Mouse (Mus musculus) layer of hippocampus, postnatal 10 days (tissue): ENCODE data around the gene Slc48a1. TPM values are rescaled to one million over a fixed set of nuclear protein-coding genes. Genes with fewer than 3 reads are reported as not detected.
A peak's percentile ranks its signal among the peaks of the same experiment; 100 is the strongest.

ENCODE experiments used
- DNase-seq, 2 experiments: peaks; one replicate each; pipeline ENCODE4 v3.0.0; 2021; ENCODE audit warnings: low spot score in 2 of 2
- long read RNA-seq: library from polyadenylated mRNA; stranded (forward); transcript quantifications from one replicate; pipeline ENCODE4 v2.0.0, GENCODE M21; 2023
- total RNA-seq, 2 experiments: library from RNA; stranded (reverse); gene quantifications; 2 replicates each; pipeline ENCODE4 v1.2.3; 2021

Gene Slc48a1
- 100 to 1,000 TPM; 104 to 118 TPM for total RNA-seq
- long read RNA-seq, transcript Slc48a1-201 (3 exons, 2,536 nt), result major isoform, 260 of 315 reads
- long read RNA-seq, partial matches to known transcripts, result 4 of 315 reads
- long read RNA-seq, other reads (novel, unspliced or antisense), result 51 of 315 reads

DNA sequence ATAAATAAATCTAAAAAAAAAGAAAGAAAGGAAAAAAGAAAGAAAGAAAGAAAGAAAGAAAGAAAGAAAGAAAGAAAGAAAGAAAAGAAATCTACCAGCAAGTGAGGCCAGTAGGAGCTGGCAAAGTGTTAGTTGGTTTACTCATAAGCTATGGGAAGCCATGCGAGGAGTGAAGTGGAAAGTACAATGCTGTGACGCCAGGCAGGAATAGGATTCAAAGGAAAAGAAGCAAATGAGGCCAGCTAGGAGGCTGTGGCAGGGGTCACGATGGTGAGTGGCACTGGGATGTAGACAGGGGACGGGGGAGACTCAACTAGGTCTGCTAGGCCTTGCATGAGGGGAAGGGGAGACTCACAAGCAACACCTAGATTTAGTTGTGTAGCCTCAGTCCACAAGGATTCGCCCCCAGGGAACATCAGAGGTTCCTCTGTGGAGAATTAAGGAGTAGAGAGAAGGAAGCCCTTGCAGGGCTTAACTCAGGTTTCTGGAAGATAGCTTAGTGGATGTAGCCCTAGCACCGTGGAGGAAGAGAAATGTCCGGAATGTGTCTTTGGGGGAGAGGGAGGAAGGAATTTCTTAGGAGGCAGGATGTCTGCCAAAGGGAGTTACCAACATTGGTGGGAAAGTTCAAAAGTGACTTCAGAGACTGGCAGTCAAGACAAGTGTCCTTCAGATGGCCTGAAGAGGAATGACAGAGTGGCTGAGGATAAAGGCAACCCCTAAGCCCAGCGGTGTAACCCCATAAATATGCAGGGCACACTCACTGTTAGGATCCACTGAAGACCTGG lies at the start of gene Slc48a1:
Gene Slc48a1, plus strand, starts transcription at position 210 of the 788 bp plus-strand sequence.
- no peak for DNase-seq

DNA sequence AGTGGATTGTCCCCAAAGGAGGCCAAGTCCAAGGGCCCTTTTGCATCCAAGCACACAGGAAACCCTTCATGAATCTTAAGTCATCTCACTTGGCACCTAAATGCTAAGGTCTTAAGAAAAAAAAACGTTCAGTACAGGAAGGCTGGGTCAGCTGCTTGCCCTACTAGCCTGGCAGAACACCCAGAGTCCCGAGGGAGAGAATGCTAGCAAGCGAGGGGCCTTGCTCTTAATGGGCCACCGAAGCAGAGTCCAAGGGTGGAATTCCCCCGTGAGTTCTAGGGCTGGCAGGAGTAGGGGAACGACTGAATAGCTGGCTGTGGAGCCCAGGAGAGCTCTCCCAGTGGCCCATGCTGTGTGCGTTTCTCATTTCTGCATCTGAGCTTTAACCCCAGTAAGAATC lies 49.5 kb upstream of the Slc48a1 start:
- peak in 1 of 2 experiments; percentile 52 for DNase-seq

DNA sequence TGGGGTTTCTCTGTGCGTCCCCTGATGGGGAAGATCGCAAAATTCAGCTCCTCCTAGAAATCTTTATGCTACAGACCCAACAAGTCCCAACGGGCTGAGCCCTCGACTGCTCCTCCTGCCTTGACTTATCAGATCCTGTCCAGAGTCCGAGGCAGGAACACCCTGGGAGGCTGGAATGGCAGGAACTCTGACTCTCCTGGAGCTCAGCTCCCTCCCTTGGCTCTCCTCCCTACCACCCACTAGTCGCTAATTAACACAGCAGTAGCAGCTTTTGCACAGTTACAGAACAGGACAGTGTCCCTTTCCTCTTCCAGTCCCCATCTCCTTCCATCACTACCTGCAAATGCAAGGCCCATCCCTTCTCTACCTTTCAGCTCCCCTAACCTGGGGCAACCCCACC lies 48.0 kb upstream of the Slc48a1 start:
- DNase-seq, result no peak

DNA sequence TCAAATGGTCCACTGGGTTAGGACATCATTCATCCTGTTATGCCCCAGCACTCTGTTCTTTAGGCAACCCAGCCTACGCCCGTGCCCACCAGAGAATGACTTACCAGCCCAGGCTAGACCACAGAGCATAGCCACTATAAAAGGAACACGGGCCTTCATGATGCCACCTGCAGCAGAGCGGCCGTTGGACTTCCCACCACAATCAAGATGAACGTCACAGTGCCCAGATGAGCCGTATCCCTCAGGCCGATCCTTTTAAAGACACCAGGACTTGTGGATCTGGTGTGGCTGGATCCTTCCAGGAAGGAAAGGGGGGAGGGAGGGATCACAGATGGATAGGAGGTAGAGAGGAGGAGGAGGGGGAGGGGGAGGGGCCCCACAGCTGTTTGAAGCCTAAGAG lies 47.2 kb upstream of the Slc48a1 start, which contains the start of gene Endou:
Gene Endou, minus strand, starts transcription at position 229 of the 400 bp plus-strand sequence.
- no peak for DNase-seq

DNA sequence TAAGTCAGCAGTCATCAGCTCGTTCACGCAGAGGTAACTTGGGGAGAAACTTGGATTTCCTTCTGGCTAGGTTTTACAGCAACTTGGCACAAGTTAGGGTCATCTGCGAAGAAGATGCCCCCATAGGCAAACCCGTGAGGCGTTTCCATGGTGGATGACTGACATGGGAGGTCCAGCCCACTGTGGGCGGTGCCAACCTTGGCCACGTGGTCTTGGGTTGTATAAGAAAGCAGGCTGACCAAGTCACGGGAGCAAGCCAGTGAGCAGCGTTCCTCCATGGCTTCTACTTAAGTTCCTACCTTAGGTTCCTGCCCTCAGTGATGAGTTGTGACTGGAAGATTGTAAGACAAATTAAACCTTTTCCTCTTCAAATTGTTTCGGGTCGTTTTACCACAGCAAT lies 46.3 kb upstream of the Slc48a1 start:
- DNase-seq, result no peak

DNA sequence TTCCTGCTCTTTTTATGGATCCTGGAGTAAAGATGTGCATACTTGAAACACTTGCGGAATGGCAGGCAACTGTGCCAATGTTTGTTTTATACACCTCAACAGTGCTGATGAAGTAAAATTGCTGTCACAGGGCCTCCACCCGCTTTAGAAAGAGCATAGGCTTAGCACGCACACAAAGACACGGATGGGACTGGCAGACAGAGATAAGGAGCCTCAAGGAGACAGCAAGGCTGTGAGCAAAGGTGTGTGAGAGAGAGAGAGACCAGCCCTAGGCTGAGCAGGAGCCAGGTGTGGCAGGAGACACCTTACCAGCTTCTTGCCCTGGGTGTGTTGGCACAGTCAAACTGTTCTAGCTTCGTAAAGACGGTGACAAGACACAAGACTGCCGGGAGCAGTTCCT lies 39.4 kb upstream of the Slc48a1 start:
- no peak for DNase-seq

DNA sequence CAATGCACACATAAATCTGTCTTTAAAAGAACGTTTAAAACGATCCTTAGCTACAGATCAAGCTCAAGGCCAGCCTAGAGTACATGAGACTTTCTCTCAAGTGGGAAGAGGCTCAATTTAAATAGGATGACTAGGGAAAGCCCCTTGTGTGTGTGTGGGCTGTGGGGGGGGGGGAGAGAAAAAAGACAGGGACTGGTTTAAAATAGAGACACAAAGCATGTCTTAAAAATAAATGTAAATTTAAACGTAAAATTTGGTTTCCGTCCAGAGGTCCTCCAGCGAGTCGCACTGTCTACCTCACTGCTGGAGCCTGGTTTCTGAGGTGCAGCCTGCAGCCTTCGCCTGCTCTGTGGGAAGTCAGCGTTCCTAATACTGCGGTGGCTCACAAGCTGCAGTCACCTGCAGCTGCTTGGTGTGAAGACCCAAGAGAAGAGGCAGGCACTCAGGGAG lies 38.0 kb upstream of the Slc48a1 start:
- DNase-seq, result no peak

DNA sequence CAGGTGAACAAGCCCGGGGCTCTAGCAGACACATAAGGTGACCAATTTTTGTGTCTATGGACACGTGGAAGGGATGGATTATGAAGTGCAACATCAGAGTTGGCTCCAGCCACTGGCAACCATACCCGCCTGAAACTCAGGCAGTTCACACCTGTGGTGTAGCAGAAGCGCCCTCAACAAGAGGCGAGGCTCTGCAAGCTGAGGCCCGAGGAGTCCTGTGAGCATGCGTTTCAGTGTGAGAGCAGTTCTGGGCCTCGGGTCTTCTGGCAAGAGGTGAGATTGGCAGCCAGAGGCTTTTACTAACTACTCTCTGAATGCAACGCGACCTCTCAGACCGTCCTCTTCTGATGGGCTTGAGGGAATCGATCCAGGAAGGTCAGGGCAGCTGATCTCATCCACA lies 36.7 kb upstream of the Slc48a1 start:
- no peak for DNase-seq

DNA sequence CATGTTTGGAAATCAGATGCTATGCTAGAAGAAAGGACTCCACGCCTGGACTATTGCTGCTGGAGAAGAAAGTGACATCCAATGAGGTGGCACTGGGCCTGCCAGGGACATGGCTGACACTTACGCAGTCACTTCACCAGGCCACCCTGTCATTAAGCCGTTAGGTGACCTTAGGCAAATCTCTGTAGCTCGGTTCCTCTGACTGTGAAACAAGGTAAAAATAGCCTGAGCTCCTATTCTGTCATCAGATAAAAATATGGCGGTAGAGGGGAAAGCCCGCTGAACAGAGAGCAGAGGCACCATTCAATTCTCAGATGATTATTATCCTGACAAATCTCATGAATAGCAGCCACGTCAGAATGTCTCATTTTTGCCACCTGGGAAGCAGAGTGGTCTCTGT lies 36.2 kb upstream of the Slc48a1 start:
- no peak for DNase-seq

DNA sequence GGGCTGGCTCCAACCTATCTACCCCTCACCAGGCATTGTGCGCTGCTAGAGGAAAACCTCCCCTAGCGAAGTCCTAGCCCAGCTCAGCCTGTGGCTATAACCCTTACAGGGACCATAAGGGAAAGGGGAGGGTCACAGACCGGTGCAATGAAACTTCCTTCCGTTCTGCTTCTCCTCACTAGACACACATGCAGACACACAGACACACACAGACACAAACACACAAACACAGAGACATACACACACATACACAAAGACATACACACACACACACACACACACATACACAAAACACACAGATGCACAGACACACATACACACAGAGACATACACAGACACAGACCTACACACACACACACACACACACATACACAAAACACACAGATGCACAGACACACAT lies 35.7 kb upstream of the Slc48a1 start:
- no peak for DNase-seq

DNA sequence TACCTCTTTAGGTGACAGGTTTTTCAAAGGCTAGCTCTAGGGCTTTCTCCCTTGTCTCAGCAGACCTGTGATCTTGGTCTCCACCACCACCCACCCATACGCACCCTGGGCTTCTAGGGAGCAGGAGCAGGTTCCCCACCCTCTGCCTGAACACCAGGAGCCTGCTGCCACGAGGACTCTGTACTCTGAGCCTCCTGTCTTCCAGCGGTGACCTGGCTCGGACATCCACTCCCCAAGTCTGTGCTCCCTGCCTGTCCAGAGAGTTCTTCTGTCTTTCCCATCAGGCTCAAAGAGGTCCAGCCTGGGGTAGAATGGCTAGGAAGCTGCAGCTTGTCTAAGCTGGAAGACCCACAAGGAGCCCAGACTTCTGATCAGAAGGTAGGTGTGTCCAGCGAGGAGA lies 35.1 kb upstream of the Slc48a1 start:
- DNase-seq, result no peak

DNA sequence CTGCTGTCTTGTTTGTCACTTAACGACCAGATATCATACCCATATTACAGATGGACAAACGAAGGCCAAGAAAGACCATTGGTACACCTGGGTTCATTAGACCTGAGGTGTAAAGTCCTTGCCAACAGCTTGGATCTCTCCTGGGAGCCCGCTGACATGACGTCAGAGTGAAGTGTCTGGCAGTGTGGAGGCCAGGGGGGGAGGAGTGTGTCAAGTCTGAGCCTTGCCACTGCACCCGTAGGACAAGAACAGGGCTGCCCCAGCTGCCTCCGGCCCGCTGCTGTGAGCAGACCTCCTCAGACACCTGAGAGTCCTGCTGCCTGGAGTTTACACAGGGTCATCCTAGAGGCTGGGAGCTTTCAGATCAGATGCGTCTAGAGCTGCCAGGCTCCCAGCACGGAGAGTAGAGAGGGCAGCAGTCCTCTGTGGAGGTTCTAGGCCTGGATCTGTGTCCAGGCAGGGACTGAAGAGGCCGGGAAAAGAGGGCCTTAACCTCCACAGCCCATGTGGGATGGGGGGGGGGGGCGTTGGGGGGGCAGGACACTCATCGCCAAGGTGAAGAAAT lies 34.3 kb upstream of the Slc48a1 start:
- no peak for DNase-seq

DNA sequence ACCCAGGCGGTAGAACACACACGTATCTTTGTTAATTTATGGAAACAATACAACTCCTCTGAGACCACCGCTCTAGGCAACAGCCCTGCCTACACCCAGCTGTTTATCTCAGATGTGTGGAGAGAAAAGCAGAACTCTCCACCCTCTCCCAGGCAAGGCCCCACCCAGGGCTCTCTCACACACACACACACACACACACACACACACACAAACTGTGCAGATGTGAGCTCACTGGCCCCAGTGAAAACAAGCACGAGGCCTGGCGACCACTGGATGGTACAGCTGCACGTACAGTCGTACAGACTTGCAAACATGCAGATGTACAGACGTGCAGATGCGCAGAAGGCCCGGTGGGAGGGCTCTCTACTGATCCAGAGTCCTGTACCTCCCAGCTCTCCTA lies 33.4 kb upstream of the Slc48a1 start:
- DNase-seq, result no peak

DNA sequence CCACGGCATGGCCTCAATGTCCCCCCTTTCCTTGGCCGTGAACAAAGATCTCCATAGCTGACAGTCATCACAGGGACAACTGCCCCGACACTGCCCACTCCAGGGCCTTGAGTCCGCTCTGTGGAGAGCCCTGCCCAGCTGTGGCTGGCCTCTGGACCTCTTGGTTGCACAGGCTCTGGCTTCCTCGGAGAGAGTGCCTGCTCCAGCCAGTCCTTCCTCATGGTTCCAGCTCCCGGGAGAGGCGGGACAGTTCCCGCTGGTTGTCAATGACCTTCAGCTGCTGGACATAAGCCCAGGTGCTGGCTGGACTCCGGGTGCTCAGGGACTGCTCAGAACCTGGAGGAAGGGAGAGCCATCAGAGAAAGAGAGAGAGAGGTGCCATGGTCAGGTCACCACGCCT lies 33.0 kb upstream of the Slc48a1 start:
- DNase-seq, result no peak

DNA sequence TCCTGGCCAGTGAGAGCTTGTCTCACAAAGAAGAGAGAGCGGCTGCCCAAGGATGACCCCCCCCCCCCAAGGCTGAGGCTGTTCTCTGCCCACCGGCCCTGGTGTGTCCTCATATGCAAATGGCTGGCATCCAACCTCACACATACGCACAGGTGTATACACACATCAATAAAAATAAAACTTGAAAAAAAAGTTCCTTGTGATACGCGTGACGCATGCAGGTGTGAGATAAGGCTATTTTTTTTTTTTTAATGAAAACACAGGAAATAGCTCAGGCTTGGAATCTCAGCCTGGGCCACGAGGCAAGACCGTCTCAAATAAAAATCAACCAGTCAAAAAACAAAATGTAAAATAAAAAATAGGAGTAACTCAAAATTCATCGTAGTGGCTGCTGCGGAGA lies 32.0 kb upstream of the Slc48a1 start:
- DNase-seq, result no peak

DNA sequence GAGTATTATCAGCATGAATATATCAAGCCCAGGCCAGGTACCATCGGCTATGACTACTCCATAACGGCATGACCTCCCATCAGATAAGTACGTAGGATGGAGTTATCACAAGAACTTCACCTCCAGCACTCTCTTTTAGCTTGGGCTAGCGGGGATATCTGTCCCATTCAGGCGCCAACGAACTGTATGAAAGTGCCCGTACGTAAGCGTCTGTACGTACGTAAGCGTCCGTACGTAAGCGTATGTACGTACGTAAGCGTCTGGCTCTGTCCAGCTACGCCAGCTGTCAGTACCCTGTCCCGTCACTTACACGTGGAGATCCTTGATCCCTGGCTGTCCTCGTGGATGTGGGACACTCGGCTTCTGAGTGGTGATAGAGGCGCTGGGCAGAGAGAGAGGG lies 31.6 kb upstream of the Slc48a1 start:
- DNase-seq, result no peak

DNA sequence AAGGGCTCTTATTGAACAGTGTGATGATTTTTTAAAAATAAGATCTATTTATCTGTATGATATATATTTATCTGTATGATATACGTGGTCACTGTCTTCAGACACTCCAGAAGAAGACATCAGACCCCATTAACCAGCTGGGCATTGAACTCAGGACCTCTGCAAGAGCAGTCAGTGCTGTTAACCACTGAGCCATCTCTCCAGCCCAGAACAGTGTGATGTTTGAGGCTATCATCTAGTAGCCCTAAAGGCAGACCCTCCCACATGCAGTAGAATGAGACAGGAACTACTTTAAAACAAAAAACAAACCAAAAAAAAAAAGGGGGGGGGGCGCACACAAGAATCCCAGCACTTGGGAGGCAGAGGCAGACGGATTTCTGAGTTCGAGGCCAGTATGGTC lies 30.8 kb upstream of the Slc48a1 start:
- no peak for DNase-seq

DNA sequence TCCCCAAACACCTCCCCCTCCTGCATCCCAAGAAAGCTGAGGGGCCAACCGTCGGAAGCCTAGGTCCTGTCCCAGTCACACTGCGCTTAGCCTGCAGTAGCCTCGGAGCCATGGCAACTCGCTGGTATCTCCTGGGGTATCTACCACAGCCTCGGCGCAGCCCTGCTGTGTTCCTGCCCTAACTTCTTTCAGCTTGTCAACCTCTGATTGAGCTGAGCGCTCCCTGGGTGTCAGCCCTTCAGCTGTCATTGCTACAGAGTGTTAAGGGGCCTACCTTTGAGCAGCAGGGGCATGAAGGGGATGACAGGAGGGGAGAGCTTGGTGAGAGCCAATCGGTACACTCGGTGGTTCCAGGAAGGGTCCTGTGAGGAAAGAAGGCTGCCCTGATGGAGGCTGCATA lies 30.0 kb upstream of the Slc48a1 start:
- no peak for DNase-seq

DNA sequence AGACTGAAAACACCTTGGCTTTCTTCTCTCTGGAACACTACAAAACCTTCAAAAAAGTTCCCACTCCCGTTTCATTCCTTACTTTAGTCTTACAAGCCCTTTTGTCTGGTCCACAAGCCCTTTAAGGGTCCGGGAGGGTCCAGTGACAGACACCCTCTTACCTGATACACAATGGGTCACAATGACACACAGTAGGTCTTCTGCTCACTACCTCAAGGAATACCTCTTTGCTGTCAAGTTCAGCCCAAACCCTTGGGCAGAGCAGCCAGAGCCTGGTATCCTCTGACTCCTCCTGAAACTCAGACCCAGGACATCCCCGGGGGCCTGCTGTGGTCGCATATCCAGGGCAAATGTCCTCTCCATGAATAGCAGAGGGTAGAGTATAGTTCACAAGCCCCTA lies 29.4 kb upstream of the Slc48a1 start:
- no peak for DNase-seq

DNA sequence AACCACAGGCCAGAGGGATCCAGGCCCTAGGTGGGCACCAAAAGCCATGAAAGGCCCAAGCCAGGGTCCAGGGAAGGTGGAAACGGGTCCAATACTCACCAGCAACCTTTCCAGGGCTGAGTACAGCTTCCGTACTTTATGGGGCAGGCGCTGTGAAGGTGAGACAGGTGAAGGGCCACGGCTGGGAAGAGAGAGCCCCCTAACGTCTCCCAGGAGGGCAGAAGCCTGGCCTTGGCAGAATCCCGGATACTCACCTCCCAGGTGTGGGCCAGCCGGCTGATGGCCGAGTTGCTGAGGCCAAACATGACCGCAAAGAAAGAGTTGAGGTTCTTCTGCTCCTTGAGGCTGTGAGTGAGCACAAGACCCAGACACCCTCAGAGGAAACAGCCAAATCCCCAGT lies 28.9 kb upstream of the Slc48a1 start:
- no peak for DNase-seq

DNA sequence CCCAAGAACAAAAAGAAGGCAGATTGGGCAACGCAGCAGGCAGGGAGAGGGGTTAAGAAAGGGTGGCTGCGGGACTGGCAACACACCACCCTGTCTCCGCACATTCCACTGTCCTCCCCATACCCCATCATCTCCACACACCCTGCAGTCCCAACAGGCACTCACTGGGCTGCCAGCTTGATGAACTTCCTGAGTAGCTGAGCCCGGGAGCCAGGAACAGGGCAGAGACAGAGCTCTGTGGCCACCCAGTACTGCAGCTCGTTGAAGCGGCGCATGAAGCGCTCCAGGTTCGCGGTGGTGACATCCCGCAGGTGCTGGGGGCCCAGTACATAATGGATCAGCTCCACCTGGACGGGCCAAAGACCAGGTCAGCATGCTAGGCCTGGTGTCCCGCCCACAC lies 28.5 kb upstream of the Slc48a1 start:
- no peak for DNase-seq

DNA sequence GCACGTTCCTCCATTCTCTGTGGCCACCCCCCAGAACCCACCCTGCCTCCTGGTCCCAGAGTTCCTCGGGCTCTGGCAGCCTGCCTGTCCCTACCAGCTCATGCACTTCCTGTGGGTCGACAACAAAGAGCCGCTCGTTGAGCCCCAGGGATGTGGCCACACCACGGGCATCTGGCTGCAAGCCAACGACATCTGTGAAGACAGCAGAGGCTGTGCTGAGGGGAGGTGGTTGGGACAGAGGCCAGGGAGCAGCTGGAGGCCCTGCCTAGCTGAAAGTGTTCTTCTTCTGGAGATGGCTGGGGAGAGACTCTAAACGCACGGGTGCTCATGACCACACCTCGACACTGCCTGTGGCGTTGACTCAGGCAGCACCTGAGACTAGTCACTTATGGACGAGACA lies 27.6 kb upstream of the Slc48a1 start:
- peak; percentile 83 to 87 for DNase-seq

DNA sequence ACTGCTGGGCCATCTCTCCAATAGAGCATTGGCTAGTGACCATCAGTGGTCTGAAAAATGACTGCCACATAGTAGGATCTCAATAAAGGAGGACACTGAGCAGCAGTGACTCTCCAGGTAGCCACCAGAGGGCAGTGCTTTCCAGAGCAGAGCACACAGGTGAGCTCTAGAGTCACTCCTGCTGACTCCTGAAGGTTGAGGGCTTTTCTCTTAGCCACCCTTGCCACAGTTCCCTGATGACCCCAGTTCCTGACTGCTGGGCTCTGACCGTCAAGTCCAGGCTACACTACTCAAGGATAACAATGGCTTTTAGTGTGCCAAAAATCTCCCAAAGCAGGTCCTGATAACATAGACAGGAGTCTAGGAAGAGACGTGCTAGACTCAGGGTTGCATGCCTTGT lies 26.6 kb upstream of the Slc48a1 start:
- no peak for DNase-seq
